Mouse (Mus musculus): ENCODE measurements around the gene E2f3. TPM values are rescaled to one million over a fixed set of nuclear protein-coding genes. Genes with fewer than 3 reads are reported as not detected.

E2f3 gene
- polyA plus RNA-seq, 1 experiment from 2014 or later = 8.4 TPM

DNA sequence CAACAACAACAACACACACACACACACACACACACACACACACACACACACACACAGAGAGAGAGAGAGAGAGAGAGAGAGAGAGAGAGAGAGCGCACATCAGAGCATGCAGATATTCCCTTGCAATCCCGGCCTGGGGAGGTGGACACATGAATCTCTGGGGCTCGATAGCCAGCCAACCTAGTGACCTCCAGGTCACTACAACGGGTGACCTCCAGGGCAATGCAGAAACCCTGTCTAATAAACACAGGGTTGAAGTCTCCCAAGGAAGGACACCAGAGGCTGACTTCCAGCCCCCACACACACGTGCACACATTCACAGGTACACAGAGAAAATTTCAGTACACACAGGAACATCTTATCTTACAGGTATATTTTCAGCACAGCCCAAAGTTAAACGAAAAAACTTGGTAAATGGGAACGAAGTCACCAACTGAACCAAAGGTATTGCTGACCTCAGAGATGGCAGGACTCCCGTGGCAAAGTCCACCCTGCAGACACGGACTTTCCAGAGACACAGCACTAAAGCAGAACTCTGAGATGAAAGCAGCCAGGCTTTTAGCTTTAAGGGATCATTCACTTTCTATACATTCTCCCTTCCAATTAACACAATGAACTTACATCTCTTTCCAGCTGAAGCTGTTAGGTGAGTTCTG lies 40.8 kb downstream of the E2f3 start:
- peaks cover 8% of the 10 kb centered on the region for H3K36me3 ChIP-seq (ENCODE audit: control insufficient read depth, insufficient read depth, low read length)
- no peak overlapping the region for H3K27ac ChIP-seq (replicated peaks in 1 of 2; ENCODE audit: control insufficient read depth in 1 of 2, insufficient read depth in 1 of 2, low read depth in 2 of 2, low read length in 2 of 2)
- peaks cover 0 to 13% of the 10 kb centered on the region in 2 experiments; a peak in 2 of 4 replicates for H3K4me1 ChIP-seq (ENCODE audit: control insufficient read depth in 2 of 2, insufficient read depth in 2 of 2, low read length in 2 of 2)
- H3K4me3 ChIP-seq (ENCODE audit: control insufficient read depth in 1 of 2, insufficient read depth in 1 of 2, low read depth in 1 of 2, low read length in 2 of 2) = no peak overlapping the region
- no peak overlapping the region for H3K4me2 ChIP-seq (ENCODE audit: low read length)
- no peaks in the 10 kb centered on the region for H3K9me3 ChIP-seq (ENCODE audit: control insufficient read depth, low read length)
- H3K9ac ChIP-seq (ENCODE audit: low read length) = no peak overlapping the region
- no peak for ATAC-seq (ENCODE audit: insufficient number of reproducible peaks, insufficient read depth, low FRiP score, low read depth)
- WGBS = 76% methylated on average over 9 of the region's 9 CpGs
- H3K27me3 ChIP-seq (ENCODE audit: control insufficient read depth, insufficient read depth, low read length) = no peaks in the 10 kb centered on the region

DNA sequence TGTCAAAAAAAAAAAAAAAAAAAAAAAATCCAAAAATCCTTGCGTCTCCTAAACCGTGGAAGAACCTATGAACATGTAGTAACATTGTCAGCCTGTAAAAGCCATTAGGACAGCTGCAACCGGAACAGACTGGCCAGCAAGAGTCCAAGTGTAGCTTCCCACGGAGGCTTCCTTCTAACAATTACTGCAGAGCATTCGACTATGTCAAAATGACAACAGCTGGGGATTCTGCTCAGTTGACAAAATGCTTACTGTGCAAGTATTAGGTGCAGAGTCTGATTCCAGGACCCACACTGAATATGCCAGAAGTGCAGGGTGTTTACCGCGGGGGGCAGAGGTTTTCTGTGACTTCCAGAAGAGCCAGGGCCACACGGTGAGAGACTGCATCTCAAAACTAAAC lies 41.4 kb downstream of the E2f3 start:
- WGBS = 85% methylated on average over 8 of the region's 8 CpGs
- no peaks in the 10 kb centered on the region for H3K27me3 ChIP-seq (ENCODE audit: control insufficient read depth, insufficient read depth, low read length)
- H3K36me3 ChIP-seq (ENCODE audit: control insufficient read depth, insufficient read depth, low read length) = peaks cover 8% of the 10 kb centered on the region
- no peak overlapping the region for H3K4me2 ChIP-seq (ENCODE audit: low read length)
- ATAC-seq (ENCODE audit: insufficient number of reproducible peaks, insufficient read depth, low FRiP score, low read depth) = no peak
- no peak overlapping the region for H3K27ac ChIP-seq (replicated peaks in 1 of 2; ENCODE audit: control insufficient read depth in 1 of 2, insufficient read depth in 1 of 2, low read depth in 2 of 2, low read length in 2 of 2)
- peaks cover 0 to 16% of the 10 kb centered on the region in 2 experiments; a peak in 2 of 4 replicates for H3K4me1 ChIP-seq (ENCODE audit: control insufficient read depth in 2 of 2, insufficient read depth in 2 of 2, low read length in 2 of 2)
- H3K4me3 ChIP-seq (ENCODE audit: control insufficient read depth in 1 of 2, insufficient read depth in 1 of 2, low read depth in 1 of 2, low read length in 2 of 2) = no peak overlapping the region
- no peak overlapping the region for H3K9ac ChIP-seq (ENCODE audit: low read length)
- H3K9me3 ChIP-seq (ENCODE audit: control insufficient read depth, low read length) = no peaks in the 10 kb centered on the region

DNA sequence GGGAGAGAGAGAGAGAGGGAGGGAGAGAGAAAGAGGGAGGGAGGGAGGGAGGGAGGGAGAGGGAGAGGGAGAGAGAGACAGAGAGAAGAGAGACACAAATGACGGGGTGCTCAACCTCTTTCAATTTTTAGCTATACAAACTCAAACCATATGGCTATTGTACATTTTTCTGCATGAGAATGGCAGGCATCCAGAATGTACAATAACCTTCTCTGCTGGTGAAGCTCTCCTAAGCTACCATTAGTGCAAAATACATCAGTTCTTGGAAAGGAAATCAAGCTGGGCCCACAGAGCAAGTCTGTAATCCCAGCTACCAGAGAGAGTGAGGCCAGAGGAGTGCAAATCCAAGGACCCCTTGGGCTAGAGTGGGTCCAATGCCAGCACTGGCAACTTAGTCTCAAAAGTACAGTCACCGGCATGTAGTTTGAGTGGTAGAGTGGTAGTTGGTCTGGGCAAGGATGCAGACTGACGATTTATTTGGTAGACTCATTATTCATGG lies 42.3 kb downstream of the E2f3 start:
- H3K4me1 ChIP-seq (ENCODE audit: control insufficient read depth in 2 of 2, insufficient read depth in 2 of 2, low read length in 2 of 2) = peaks cover 2 to 18% of the 10 kb centered on the region in 2 experiments; a peak in 3 of 4 replicates
- H3K27ac ChIP-seq (replicated peaks in 1 of 2; ENCODE audit: control insufficient read depth in 1 of 2, insufficient read depth in 1 of 2, low read depth in 2 of 2, low read length in 2 of 2) = no peak overlapping the region
- no peak overlapping the region for H3K4me3 ChIP-seq (ENCODE audit: control insufficient read depth in 1 of 2, insufficient read depth in 1 of 2, low read depth in 1 of 2, low read length in 2 of 2)
- no peak for ATAC-seq (ENCODE audit: insufficient number of reproducible peaks, insufficient read depth, low FRiP score, low read depth)
- 83% methylated on average over 3 of the region's 3 CpGs for WGBS
- H3K9ac ChIP-seq (ENCODE audit: low read length) = no peak overlapping the region
- H3K9me3 ChIP-seq (ENCODE audit: control insufficient read depth, low read length) = no peaks in the 10 kb centered on the region
- no peaks in the 10 kb centered on the region for H3K27me3 ChIP-seq (ENCODE audit: control insufficient read depth, insufficient read depth, low read length)
- H3K4me2 ChIP-seq (ENCODE audit: low read length) = no peak overlapping the region
- H3K36me3 ChIP-seq (ENCODE audit: control insufficient read depth, insufficient read depth, low read length) = peaks cover 8% of the 10 kb centered on the region

DNA sequence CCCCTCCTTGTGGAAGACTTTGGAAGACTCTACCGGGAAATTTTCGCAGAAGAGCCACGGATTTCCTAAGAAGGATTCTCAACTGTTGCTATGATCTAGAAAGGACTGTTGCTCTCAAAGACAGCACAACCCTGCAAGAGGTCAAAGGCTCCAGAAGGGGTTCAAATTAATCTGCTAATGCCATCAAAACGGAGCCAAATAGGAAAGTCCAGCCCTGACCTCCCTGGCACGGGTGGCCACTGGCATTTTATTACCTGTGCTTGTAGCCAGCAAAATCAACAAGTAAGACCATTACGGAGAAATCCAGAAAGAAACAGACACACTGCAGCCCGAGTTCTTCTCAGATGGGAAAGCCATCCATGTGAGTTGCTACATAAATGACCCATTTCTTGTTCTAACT lies 45.8 kb downstream of the E2f3 start:
- no peak overlapping the region for H3K9ac ChIP-seq (ENCODE audit: low read length)
- H3K4me1 ChIP-seq (ENCODE audit: control insufficient read depth in 2 of 2, insufficient read depth in 2 of 2, low read length in 2 of 2) = peaks cover 2 to 5% of the 10 kb centered on the region in 2 experiments; a peak in 1 of 4 replicates
- H3K27ac ChIP-seq (replicated peaks in 1 of 2; ENCODE audit: control insufficient read depth in 1 of 2, insufficient read depth in 1 of 2, low read depth in 2 of 2, low read length in 2 of 2) = no peak overlapping the region
- H3K36me3 ChIP-seq (ENCODE audit: control insufficient read depth, insufficient read depth, low read length) = peaks cover 18% of the 10 kb centered on the region
- H3K27me3 ChIP-seq (ENCODE audit: control insufficient read depth, insufficient read depth, low read length) = no peaks in the 10 kb centered on the region
- no peak for ATAC-seq (ENCODE audit: insufficient number of reproducible peaks, insufficient read depth, low FRiP score, low read depth)
- H3K9me3 ChIP-seq (ENCODE audit: control insufficient read depth, low read length) = peaks cover 5% of the 10 kb centered on the region
- 83% methylated on average over 7 of the region's 7 CpGs for WGBS
- no peak overlapping the region for H3K4me2 ChIP-seq (ENCODE audit: low read length)
- H3K4me3 ChIP-seq (ENCODE audit: control insufficient read depth in 1 of 2, insufficient read depth in 1 of 2, low read depth in 1 of 2, low read length in 2 of 2) = no peak overlapping the region

DNA sequence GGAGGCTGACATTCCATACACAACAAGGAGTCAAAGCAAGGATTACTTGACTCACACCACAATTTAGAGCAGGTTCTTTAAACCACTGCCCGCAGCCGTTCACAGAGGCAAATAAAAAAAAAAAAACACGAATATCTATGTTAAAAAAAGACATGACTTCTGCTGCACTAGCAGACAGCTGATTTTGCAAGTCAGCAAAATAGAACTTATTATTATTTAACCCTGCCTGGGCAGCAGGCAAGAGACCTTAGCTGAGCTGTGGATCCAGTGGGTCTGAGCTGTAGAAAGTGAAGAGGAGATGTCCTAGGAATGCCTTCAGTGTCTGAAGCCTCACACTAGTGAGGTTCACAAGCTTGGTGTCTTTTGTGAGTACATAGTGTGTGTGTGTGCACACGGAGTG lies 46.5 kb downstream of the E2f3 start:
- 71% methylated on average over 4 of the region's 4 CpGs for WGBS

DNA sequence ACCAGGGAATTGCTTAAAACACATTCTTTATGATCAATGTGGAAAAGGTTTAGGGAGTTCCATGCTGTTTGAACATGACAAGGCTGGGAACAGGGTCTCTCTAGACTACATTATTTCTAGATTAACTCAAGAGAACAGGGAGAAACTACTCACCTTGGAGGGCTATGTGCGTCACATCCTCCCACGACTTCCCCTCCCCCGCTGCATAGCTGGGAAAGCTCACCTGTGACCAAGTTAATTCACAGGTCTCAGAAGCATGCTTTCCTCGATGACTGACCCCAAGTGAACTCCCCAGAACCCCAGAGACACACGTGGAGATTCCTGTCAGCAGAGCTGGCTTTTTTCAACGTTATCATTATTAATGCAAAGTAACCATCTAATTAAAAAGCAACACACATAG lies 47.1 kb downstream of the E2f3 start:
- peaks cover 15% of the 10 kb centered on the region for H3K36me3 ChIP-seq (ENCODE audit: control insufficient read depth, insufficient read depth, low read length)
- WGBS = 75% methylated on average over 6 of the region's 6 CpGs

More for the DNA sequence above, 46.5 kb downstream of the E2f3 start:
- no peak overlapping the region for H3K27ac ChIP-seq (replicated peaks in 1 of 2; ENCODE audit: control insufficient read depth in 1 of 2, insufficient read depth in 1 of 2, low read depth in 2 of 2, low read length in 2 of 2)
- no peaks in the 10 kb centered on the region for H3K27me3 ChIP-seq (ENCODE audit: control insufficient read depth, insufficient read depth, low read length)
- no peak overlapping the region for H3K9ac ChIP-seq (ENCODE audit: low read length)
- peaks cover 5% of the 10 kb centered on the region for H3K9me3 ChIP-seq (ENCODE audit: control insufficient read depth, low read length)
- no peak overlapping the region for H3K4me3 ChIP-seq (ENCODE audit: control insufficient read depth in 1 of 2, insufficient read depth in 1 of 2, low read depth in 1 of 2, low read length in 2 of 2)
- ATAC-seq (ENCODE audit: insufficient number of reproducible peaks, insufficient read depth, low FRiP score, low read depth) = no peak
- H3K4me1 ChIP-seq (ENCODE audit: control insufficient read depth in 2 of 2, insufficient read depth in 2 of 2, low read length in 2 of 2) = peaks cover 2 to 5% of the 10 kb centered on the region in 2 experiments; a peak in 1 of 4 replicates
- H3K36me3 ChIP-seq (ENCODE audit: control insufficient read depth, insufficient read depth, low read length) = peaks cover 18% of the 10 kb centered on the region
- H3K4me2 ChIP-seq (ENCODE audit: low read length) = no peak overlapping the region

DNA sequence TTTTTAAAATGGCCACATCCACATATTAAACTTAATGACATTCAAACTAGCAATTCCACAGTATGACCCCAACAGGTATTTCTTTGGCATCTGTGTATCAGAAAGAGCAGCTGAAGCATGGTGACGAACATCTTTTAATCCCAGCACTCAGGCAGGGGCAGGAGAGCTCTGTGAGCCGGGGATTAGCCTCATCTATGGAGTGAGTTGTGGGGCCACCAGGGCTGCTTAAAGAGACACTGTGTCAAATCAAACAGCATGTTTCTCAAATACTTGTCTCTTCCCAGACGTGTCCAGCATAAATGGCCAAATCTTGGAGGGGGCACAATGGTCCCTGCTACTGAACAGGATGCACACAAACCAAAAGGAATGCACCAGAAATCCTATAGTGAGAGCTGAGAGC lies 59.7 kb downstream of the E2f3 start:
- Histone ChIP-seq H3K27me3 (ENCODE audit: control insufficient read depth, insufficient read depth, low read length) (no peaks in the 10 kb centered on the region), H3K36me3 (ENCODE audit: control insufficient read depth, insufficient read depth, low read length) (0 out of 2 replicates have a peak, but pooled peaks cover 5% of the 10 kb centered on the region), H3K4me2 (ENCODE audit: low read length) (no peak overlapping the region), H3K9me3 (ENCODE audit: control insufficient read depth, low read length) (no peaks in the 10 kb centered on the region), H3K4me3 (ENCODE audit: control insufficient read depth in 1 of 2, insufficient read depth in 1 of 2, low read depth in 1 of 2, low read length in 2 of 2) (no peak overlapping the region), H3K4me1 (ENCODE audit: control insufficient read depth in 2 of 2, insufficient read depth in 2 of 2, low read length in 2 of 2) (0 out of 4 replicates have a peak, but pooled peaks cover 0 to 2% of the 10 kb centered on the region in 2 experiments), H3K9ac (ENCODE audit: low read length) (no peak overlapping the region), H3K27ac (replicated peaks in 1 of 2; ENCODE audit: control insufficient read depth in 1 of 2, insufficient read depth in 1 of 2, low read depth in 2 of 2, low read length in 2 of 2) (no peak overlapping the region; a peak in 1 of 4 replicates)
- ATAC-seq (ENCODE audit: insufficient number of reproducible peaks, insufficient read depth, low FRiP score, low read depth) = no peak
- 52% methylated on average over 3 of the region's 3 CpGs for WGBS

More for the DNA sequence above, 47.1 kb downstream of the E2f3 start:
- no peak overlapping the region for H3K9ac ChIP-seq (ENCODE audit: low read length)
- H3K9me3 ChIP-seq (ENCODE audit: control insufficient read depth, low read length) = peaks cover 5% of the 10 kb centered on the region
- ATAC-seq (ENCODE audit: insufficient number of reproducible peaks, insufficient read depth, low FRiP score, low read depth) = no peak
- peaks cover 2 to 5% of the 10 kb centered on the region in 2 experiments; a peak in 1 of 4 replicates for H3K4me1 ChIP-seq (ENCODE audit: control insufficient read depth in 2 of 2, insufficient read depth in 2 of 2, low read length in 2 of 2)
- no peak overlapping the region for H3K4me3 ChIP-seq (ENCODE audit: control insufficient read depth in 1 of 2, insufficient read depth in 1 of 2, low read depth in 1 of 2, low read length in 2 of 2)
- H3K4me2 ChIP-seq (ENCODE audit: low read length) = no peak overlapping the region
- no peak overlapping the region for H3K27ac ChIP-seq (replicated peaks in 1 of 2; ENCODE audit: control insufficient read depth in 1 of 2, insufficient read depth in 1 of 2, low read depth in 2 of 2, low read length in 2 of 2)
- H3K27me3 ChIP-seq (ENCODE audit: control insufficient read depth, insufficient read depth, low read length) = no peaks in the 10 kb centered on the region

Data from heart, embryonic 14.5 days (tissue).